Mouse (Mus musculus) right cerebral cortex, adult 18-20 months (tissue): ENCODE measurements around the gene Tbata.
A peak's percentile ranks its signal among the peaks of the same experiment; 100 is the strongest.

ENCODE experiments used
- DNase-seq: peaks from one replicate; pipeline ENCODE4 v3.0.0; 2022; ENCODE audit warnings: mixed read lengths

The Tbata gene

GRCm38 (mm10) chr10:61211743-61212142 lies 40.0 kb downstream of the Tbata start:
- DNase-seq = peak; percentile 47

- DNase-seq = no peak
These were observed 41.1 kb downstream of the Tbata start for GRCm38 (mm10) chr10:61212817-61213216.

GRCm38 (mm10) chr10:61215658-61216057 lies 43.9 kb downstream of the Tbata start:
- DNase-seq = no peak

- DNase-seq = no peak
These were observed 44.4 kb downstream of the Tbata start for GRCm38 (mm10) chr10:61216163-61216562.

GRCm38 (mm10) chr10:61219318-61219717 lies 47.6 kb downstream of the Tbata start:
- DNase-seq = no peak

- no peak for DNase-seq
These were observed 53.9 kb downstream of the Tbata start for GRCm38 (mm10) chr10:61225694-61226093.

GRCm38 (mm10) chr10:61226784-61227396 lies 55.1 kb downstream of the Tbata start:
- no peak for DNase-seq

GRCm38 (mm10) chr10:61231756-61232155 lies 60.0 kb downstream of the Tbata start:
- no peak for DNase-seq

- no peak for DNase-seq
These were observed 61.3 kb downstream of the Tbata start for GRCm38 (mm10) chr10:61232858-61233567.

- DNase-seq = no peak
These were observed 62.6 kb downstream of the Tbata start for GRCm38 (mm10) chr10:61234319-61234718.

GRCm38 (mm10) chr10:61235677-61236267 lies 64.0 kb downstream of the Tbata start:
- no peak for DNase-seq

GRCm38 (mm10) chr10:61236683-61237390 lies 65.1 kb downstream of the Tbata start:
- no peak for DNase-seq

GRCm38 (mm10) chr10:61237391-61237785 lies 65.6 kb downstream of the Tbata start:
- no peak for DNase-seq
